Mouse (Mus musculus): ENCODE results near the gene Btnl10.

DNA sequence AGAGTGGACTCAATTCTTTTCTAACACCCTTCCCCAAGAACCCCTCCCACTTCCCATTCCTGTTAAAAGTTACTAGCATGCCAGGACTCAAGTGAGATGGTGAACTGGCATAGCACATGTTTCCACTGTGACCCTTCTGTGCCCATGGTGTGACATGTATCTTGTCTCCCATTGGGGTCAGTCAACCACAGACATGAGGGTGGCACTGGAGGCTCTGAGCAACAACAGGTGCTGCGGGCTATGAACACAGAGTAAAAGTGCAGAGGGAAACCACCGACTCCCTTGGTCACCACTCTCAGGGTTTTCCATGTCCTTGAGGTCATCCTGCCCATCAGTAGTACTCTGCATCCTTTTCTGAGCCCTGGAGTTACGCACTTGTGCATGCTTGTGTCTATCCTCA lies 54.1 kb downstream of the Btnl10 start:
- no peak for TF ChIP-seq CTCF (IDR thresholded peaks at IDR 0.05; ENCODE audit: borderline replicate concordance, extremely low read depth, insufficient read depth, insufficient read length)
- TF ChIP-seq POLR2A (IDR thresholded peaks at IDR 0.05; ENCODE audit: borderline replicate concordance, extremely low read depth, insufficient read depth, insufficient read length, poor library complexity, severe bottlenecking), result no peak
